Mouse (Mus musculus) testis, adult 2 months (tissue): Measurements from ENCODE around the gene Rab30. TPM values are rescaled to one million over a fixed set of nuclear protein-coding genes. Genes with fewer than 3 reads are reported as not detected.

Experiments
- H3K27ac ChIP-seq: fragments of 200-500 bp; 2 replicates; pipeline ENCODE4 v1.5.1; 2012; ENCODE audit warnings: low read depth, low read length; ENCODE audit not compliant: control insufficient read depth, insufficient read depth
- H3K27me3 ChIP-seq: fragments of 200-500 bp; 2 replicates; pipeline ENCODE4 v1.6.1; 2012; ENCODE audit warnings: mild to moderate bottlenecking, low read length, moderate library complexity; ENCODE audit not compliant: control insufficient read depth, insufficient read depth
- H3K36me3 ChIP-seq: fragments of 200-500 bp; 2 replicates; pipeline ENCODE4 v1.6.1; 2012; ENCODE audit warnings: mild to moderate bottlenecking, low read length; ENCODE audit not compliant: control insufficient read depth, insufficient read depth
- H3K4me1 ChIP-seq: fragments of 200-500 bp; 2 replicates; pipeline ENCODE4 v1.6.1; 2012; ENCODE audit warnings: low read length; ENCODE audit not compliant: control insufficient read depth, insufficient read depth
- H3K4me3 ChIP-seq: fragments of 200-500 bp; 2 replicates; pipeline ENCODE4 v1.5.1; 2012; ENCODE audit warnings: low read depth, mild to moderate bottlenecking, low read length, moderate library complexity, mixed read lengths; ENCODE audit not compliant: control insufficient read depth
- CTCF ChIP-seq: fragments of 200-500 bp; IDR thresholded peaks from 2 replicates; pipeline ENCODE4 v1.5.1; 2012; ENCODE audit warnings: low read depth, mild to moderate bottlenecking, inconsistent platforms, low read length, moderate library complexity; ENCODE audit not compliant: control insufficient read depth, insufficient read depth, insufficient replicate concordance
- POLR2A ChIP-seq: fragments of 200-500 bp; IDR thresholded peaks from 2 replicates; pipeline ENCODE4 v1.6.1; 2012; ENCODE audit warnings: low read depth, mild to moderate bottlenecking, inconsistent platforms, low read length, moderate library complexity; ENCODE audit not compliant: control insufficient read depth
- polyA plus RNA-seq: library from polyadenylated mRNA; depleted of rRNA; stranded (reverse); fragments of >200 nt; gene quantifications from 2 replicates; pipeline ENCODE4 v1.2.3, GENCODE M21; 2012

The Rab30 gene
- polyA plus RNA-seq, 1 experiment, result 1.3 TPM

DNA sequence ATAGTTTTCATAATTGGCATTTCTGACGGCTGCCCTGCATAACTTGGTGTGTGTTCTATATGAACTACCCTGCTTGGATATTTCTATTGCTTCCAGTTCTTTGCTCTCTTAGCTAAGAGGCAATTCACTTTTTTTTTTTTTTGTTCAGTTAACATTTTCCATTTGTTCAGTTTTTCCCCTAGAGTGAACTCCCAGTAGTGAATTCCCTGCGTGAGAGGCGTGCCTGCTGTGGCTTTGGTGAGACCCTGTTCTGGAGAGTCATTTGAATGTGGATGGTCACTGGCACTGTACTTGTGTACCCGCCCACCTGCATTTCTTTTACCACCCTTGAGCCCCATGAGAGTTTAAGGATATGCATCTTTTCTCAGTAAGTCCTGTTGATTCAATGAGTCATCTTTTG, 60.8 kb downstream of the Rab30 start:
- no peak overlapping the region for H3K4me3 ChIP-seq
- no peak overlapping the region for H3K27ac ChIP-seq
- no peaks in the 10 kb centered on the region for H3K36me3 ChIP-seq
- H3K4me1 ChIP-seq, result peaks cover 8% of the 10 kb centered on the region; the same call in 1 of the 2 replicates
- TF ChIP-seq CTCF, result no peak
- no peak for TF ChIP-seq POLR2A
- H3K27me3 ChIP-seq, result no peaks in the 10 kb centered on the region

DNA sequence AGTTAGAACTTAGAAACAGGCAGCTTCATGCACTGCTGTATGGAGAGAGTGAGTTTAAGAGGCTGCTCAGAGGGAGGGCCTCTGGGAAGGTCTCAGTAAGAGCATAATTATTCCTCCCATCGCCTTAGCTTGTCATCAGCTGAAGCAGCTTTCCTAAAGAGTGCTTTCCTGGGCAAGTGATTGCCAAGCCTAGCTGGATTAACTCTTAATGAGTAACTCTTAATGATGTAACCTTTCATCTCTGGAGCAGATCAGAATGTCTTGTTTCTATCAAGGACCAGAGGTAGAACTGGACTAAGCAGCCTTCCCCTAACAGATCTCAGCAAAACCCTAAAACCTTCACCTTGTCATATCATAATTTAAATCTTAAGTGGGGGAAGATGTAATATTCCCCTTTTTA, 61.8 kb downstream of the Rab30 start:
- TF ChIP-seq POLR2A (no peak), CTCF (no peak)
- H3K4me1 ChIP-seq, result peaks cover 8% of the 10 kb centered on the region; the same call in 1 of the 2 replicates
- H3K36me3 ChIP-seq, result no peaks in the 10 kb centered on the region
- H3K27me3 ChIP-seq, result no peaks in the 10 kb centered on the region
- H3K27ac ChIP-seq, result no peak overlapping the region
- H3K4me3 ChIP-seq, result no peak overlapping the region

DNA sequence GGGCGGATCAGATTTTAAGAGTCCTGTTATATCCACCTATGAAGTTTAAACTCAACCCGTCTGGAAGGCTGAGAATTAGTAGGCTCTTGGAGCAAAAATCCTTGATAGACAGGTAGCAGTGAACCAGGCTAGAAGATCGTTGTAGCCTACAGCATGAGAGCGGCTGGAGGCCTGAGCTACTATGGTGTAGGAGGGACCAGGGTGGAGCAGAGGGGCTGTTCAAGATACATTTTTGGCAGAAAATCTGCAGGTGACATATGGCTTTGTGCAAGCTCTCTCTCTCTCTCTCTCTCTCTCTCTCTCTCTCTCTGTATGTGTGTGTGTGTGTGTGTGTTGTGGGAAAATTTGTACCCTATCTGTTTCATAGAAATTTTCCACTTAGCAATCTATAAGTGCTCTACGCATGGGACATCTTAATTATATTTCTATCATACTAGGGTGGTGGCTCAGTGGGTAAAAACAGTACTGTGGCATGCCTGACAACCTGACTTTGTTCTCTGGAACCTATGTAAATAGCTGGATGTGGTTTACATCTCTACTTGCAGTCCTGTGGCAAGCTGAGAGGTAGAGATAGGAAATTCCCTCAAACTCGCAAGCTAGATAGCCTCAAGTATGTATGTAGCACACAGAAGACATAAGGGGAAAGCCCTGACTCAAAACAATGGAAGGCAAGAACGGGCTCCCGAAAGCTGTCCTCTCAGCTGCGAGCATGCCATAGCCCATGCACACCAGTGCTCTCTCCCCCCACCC, 63.7 kb downstream of the Rab30 start:
- TF ChIP-seq POLR2A (no peak), CTCF (no peak)
- Histone ChIP-seq H3K27me3 (no peaks in the 10 kb centered on the region), H3K27ac (no peak overlapping the region), H3K4me3 (no peak overlapping the region), H3K36me3 (no peaks in the 10 kb centered on the region), H3K4me1 (peaks cover 6% of the 10 kb centered on the region; the same call in 1 of the 2 replicates)

DNA sequence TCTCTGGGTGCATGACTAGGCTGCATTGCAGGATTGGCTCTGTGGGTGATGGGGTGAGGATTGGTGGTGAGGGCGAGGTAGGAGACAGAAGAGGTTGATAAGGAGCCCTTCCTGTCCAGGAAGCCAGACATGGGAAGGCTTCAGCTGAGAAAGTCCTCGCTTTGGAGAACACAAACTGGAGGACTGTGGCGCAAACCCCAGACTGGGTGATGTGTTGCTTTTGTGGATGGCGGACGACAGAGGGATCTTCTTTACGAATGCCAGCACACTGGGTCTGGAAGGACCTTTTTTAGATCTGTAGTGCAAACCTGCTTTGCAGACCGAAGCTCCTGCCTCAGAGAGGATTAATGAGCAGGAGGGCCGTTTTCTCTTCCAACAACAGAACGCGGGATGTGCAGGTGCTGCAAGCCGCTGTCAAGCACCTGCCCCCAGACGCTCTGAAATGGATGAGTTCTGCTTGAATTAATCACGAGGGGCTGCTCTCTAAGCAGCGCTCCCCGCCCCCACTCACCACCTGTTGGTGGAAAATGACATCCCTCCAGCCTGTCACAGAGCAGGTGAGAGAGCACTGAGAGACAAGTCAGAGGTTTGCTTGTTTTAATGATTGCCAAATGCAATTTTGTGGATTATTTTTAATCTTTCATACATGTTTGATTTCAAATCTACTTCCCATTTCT, 65.2 kb downstream of the Rab30 start:
- Histone ChIP-seq H3K27ac (no peak overlapping the region), H3K36me3 (no peaks in the 10 kb centered on the region), H3K4me1 (peaks cover 6% of the 10 kb centered on the region; the same call in 1 of the 2 replicates), H3K27me3 (no peaks in the 10 kb centered on the region), H3K4me3 (no peak overlapping the region)
- TF ChIP-seq CTCF, result no peak
- TF ChIP-seq POLR2A, result no peak

DNA sequence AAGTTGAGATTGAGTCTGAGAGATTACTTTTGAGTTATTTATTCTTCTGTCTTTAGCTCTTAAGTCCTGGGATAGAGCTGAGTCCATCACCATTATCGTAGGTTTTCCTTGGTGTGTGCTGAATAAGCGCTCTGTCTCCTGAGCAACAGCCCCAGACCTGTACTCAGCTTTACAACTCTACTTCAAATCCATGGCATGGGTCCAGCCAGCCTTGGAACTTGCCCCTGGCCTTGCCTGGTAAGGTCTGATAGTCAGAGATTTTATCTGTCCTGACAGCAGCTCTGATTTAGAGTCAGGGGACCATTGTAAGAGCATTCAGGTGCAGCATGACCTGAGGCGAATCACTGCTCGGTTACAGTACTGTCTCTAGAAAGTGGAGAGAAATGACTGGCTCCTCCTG, 66.1 kb downstream of the Rab30 start:
- TF ChIP-seq CTCF (no peak), POLR2A (no peak)
- H3K4me3 ChIP-seq, result no peak overlapping the region
- peaks cover 6% of the 10 kb centered on the region; the same call in 1 of the 2 replicates for H3K4me1 ChIP-seq
- H3K27me3 ChIP-seq, result no peaks in the 10 kb centered on the region
- no peak overlapping the region for H3K27ac ChIP-seq
- H3K36me3 ChIP-seq, result no peaks in the 10 kb centered on the region

DNA sequence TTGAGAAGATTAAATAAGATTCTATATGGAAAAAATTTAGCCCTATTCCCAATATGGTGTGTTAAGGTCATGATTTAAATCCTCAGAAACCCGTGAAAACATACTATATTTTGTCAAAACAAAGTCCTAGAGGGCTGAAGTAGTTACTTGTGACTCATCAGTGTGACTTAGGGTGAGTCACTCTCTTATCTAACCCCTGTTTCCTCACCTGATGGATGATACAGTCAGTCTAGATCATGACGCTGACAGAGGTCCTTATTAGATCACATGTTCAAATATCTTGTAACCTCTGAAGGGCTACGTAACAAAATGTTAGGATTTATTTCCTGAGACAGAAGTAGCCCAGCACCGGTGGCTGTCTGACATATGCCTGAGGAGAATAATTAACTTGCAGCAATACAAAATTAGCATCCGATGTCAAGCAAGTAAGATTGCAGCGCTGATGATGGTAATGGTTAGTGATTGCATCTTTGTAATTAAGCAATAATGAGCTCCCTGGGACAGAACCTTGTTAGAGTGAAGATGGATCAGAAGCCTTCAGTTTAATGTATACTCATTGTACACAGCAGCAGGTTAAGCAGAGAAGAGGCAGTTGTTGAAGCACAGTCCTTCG, 70.4 kb downstream of the Rab30 start:
- Histone ChIP-seq H3K4me3 (no peak overlapping the region), H3K36me3 (no peaks in the 10 kb centered on the region), H3K4me1 (peaks cover under 1% of the 10 kb centered on the region; the same call in 1 of the 2 replicates), H3K27me3 (no peaks in the 10 kb centered on the region), H3K27ac (no peak overlapping the region)
- TF ChIP-seq CTCF, result no peak
- no peak for TF ChIP-seq POLR2A

DNA sequence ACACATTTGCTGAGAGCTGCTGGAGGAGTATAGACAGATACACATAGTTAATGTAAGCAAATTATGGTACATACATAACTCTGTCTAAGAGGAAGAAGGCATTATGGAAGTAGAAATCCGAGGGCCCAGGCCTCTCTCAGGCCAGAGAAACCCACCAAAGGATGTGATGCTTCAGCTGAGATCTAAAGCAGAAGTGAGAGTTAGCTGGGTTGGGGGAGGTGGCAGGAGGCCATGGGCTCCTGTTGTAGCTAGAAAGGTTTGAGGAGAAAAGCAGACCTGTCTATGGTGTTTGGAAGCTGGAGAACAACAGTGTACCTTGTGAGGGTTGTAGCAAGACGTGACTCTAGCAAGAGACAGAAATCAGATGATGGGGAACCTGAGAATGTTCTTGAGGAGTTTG, 75.8 kb downstream of the Rab30 start:
- H3K36me3 ChIP-seq, result no peaks in the 10 kb centered on the region
- TF ChIP-seq POLR2A, result no peak
- TF ChIP-seq CTCF, result no peak
- H3K27ac ChIP-seq, result no peak overlapping the region
- no peaks in the 10 kb centered on the region for H3K4me1 ChIP-seq
- H3K27me3 ChIP-seq, result no peaks in the 10 kb centered on the region
- H3K4me3 ChIP-seq, result no peak overlapping the region
